Mouse (Mus musculus) cerebellum, adult 2 months (tissue): ENCODE results near the gene Ints7. TPM values are rescaled to one million over a fixed set of nuclear protein-coding genes. Genes with fewer than 3 reads are reported as not detected.
A peak's percentile ranks its signal among the peaks of the same experiment; 100 is the strongest.

ENCODE experiments used
- DNase-seq, 2 experiments: peaks; one replicate each; pipeline ENCODE4 v3.0.0; 2021
- H3K27ac ChIP-seq: fragments of 200-500 bp; 2 replicates; pipeline ENCODE4 v1.5.1; 2012; ENCODE audit warnings: low read length, control low read depth, inconsistent platforms; ENCODE audit not compliant: insufficient read depth
- H3K27me3 ChIP-seq: fragments of 200-500 bp; 2 replicates; pipeline ENCODE4 v1.6.1; 2012; ENCODE audit warnings: inconsistent platforms, mild to moderate bottlenecking, low read length, moderate library complexity; ENCODE audit not compliant: control insufficient read depth, insufficient read depth
- H3K4me1 ChIP-seq: fragments of 200-500 bp; 2 replicates; pipeline ENCODE4 v1.6.1; 2011; ENCODE audit warnings: low read length; ENCODE audit not compliant: control insufficient read depth, insufficient read depth
- H3K4me3 ChIP-seq: fragments of 200-500 bp; replicated peaks from 2 replicates; pipeline ENCODE3; 2011; ENCODE audit warnings: mild to moderate bottlenecking, low read depth, low read length, control low read depth; ENCODE audit not compliant: insufficient read depth
- CTCF ChIP-seq: fragments of 200-500 bp; IDR thresholded peaks from 2 replicates; pipeline ENCODE4 v1.5.1; 2011; ENCODE audit warnings: low read depth, mild to moderate bottlenecking, control low read depth, low read length, moderate library complexity, borderline replicate concordance; ENCODE audit not compliant: insufficient read depth
- POLR2A ChIP-seq: fragments of 200-500 bp; IDR thresholded peaks from 2 replicates; pipeline ENCODE4 v1.6.1; 2011; ENCODE audit warnings: low read length, control low read depth, borderline replicate concordance; ENCODE audit not compliant: insufficient read depth
- WGBS: fragments of 180-500 bp; shearing (Covaris S2); methylation state at CpG from one replicate; pipeline ENCODE4 v1.1.7; 2018; 5-methylcytosine and 5-hydroxymethylcytosine counted together
- polyA plus RNA-seq: library from polyadenylated mRNA; depleted of rRNA; stranded (reverse); fragments of >200 nt; gene quantifications from 2 replicates; pipeline ENCODE4 v1.2.3, GENCODE M21; 2012

The Ints7 gene
- polyA plus RNA-seq, 1 experiment: 34.5 TPM

DNA sequence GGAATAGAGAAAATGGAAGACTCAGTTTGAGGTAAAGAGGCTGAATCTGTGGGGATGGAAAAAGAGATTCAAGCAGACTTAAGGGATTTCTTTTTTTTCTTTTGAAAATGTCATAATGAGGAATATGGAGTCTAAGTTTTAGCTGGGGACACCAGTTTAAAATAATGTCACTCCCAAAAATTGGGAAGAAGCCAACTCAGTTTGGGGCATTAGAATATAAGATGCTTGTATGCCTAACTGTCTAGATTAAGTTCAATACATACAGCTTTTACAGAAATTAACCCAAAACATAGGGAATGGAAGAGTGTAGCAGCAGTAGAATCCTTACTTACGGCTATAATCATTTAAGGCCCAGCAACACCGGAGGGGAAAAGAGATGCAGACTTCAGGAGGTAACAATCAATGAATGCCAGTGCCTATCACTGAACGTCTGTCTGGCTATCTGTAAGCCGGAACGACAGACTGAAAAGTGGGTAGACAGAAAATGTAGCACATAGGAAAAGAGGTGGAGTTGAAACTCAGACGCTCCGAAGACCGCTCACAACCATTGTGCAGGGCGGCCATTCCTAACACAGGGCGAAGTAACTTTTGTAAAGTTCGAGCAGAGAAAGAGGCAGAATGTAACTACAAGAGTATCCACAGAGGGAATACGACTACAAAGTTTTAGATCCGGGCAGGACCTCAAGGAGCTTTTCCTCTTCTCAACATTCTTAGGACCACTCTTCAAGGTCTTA lies 1.4 kb upstream of the Ints7 start:
- no peak for DNase-seq
- Histone ChIP-seq H3K27me3 (no peaks in the 10 kb centered on the region), H3K4me1 (peaks cover 11% of the 10 kb centered on the region; the same call in 1 of the 2 replicates), H3K4me3 (no peak overlapping the region), H3K27ac (no peak overlapping the region)
- no peak for TF ChIP-seq POLR2A
- no peak for TF ChIP-seq CTCF
- 4% methylated on average over 13 of the region's 13 CpGs for WGBS

DNA sequence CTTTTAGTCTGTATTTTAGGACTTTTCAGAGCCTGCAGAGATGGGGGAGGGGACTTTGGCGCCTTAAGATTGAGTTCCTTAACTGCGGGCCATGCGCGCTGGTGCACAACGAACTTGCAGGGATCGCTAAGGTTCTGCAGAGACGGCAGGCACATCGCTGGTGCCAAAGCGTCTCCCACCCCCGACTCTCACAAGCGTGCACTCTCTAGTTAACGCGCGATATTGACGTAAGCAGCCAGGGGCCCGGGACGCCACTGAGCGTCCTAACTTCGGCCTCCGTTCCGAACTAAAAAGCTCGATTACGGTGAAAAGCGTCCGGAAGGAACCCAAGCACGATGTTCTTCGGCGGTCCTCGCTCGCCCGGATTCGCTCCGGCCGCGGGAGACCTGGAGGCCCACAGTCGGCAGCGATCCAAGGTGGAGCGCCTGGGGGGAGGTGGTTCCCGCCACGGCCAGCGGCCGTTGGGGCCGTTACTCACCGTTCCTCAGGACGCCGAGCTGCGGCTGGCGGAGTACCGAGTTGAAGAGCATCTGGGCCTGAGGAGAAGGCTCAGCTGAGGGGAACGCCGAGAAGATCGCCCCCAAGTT lies 472 bp upstream of the Ints7 start:
- under 1% methylated on average over 52 of the region's 52 CpGs for WGBS
- Histone ChIP-seq H3K4me3 (peak overlapping the region; percentile 62), H3K27me3 (no peaks in the 10 kb centered on the region), H3K4me1 (peaks cover 11% of the 10 kb centered on the region), H3K27ac (no peak overlapping the region)
- no peak for DNase-seq
- TF ChIP-seq POLR2A: no peak
- no peak for TF ChIP-seq CTCF

DNA sequence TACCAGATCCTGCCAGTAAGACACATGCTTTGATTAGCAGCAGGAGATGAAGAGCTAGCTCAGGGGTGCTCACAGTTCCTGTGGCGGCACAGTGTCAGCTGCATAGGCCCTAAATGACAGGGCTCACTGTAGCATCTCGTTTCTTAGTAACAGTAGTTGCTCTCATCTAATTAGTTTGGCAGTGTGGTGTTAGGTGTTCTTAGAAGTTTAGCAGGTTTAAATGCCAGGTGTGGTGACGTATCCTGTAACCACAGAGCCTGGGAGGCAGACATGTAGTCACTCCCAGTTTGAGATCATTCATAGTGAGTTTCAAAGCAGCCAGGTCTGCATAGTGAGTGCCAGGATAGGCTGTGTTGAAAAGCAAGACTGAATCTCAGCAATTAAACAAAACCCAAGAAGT lies 4.1 kb downstream of the Ints7 start:
- 82% methylated on average over 3 of the region's 3 CpGs for WGBS
- DNase-seq: no peak
- Histone ChIP-seq H3K27me3 (no peaks in the 10 kb centered on the region), H3K27ac (no peak overlapping the region), H3K4me1 (peaks cover 10% of the 10 kb centered on the region), H3K4me3 (no peak overlapping the region)
- TF ChIP-seq POLR2A (no peak), CTCF (no peak)

DNA sequence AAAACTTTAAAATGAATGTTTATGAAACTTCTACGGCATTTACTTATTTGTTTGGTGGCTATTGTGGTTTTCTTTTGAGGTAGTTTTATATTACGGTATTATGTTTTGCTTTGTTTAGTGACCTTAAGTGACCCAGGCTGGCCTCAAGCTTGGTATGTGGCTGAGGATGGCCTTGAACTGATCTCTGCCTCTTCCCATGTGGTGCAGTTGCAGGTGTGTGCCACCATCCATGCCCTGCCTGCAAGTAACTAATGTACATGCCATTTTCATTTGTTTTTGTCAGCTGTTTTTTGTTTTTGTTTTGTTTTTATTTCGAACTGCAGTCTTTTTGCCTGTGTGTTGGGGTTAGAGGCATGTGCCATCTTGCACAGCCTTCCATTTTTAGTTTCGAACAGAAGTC lies 6.2 kb downstream of the Ints7 start:
- WGBS: 94% methylated on average over 4 of the region's 4 CpGs
- no peak for TF ChIP-seq POLR2A
- no peak for TF ChIP-seq CTCF

DNA sequence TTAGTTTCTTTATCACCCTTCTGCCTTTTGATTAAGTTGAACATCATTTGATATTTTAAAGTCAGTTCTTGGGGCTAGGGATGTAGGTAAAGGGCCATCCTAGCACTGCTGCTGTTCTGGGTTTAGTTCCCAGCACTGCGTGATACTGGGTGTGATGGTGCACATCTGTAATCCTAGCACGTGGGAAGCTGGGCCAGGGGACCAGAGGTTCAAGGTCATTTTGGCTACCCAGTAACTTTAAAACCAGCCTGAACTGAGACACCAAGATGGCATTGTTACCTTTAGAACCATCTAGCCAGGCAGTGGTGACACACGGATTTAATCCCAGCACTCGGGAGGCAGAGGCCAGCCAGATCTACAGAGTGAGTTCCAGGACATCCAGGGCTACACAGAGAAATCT lies 8.4 kb downstream of the Ints7 start:
- no peaks in the 10 kb centered on the region; the same call in 1 of the 2 replicates for H3K4me1 ChIP-seq
- 97% methylated on average over 4 of the region's 4 CpGs for whole genome bisulfite sequencing
- no peaks in the 10 kb centered on the region for H3K27me3 ChIP-seq
- no peak overlapping the region for H3K4me3 ChIP-seq
- DNase-seq: no peak
- H3K27ac ChIP-seq: no peak overlapping the region
- no peak for TF ChIP-seq CTCF
- TF ChIP-seq POLR2A: no peak

More for the DNA sequence above, 6.2 kb downstream of the Ints7 start:
- DNase-seq: no peak
- Histone ChIP-seq H3K4me3 (no peak overlapping the region), H3K27me3 (no peaks in the 10 kb centered on the region), H3K27ac (no peak overlapping the region), H3K4me1 (peaks cover 7% of the 10 kb centered on the region)

DNA sequence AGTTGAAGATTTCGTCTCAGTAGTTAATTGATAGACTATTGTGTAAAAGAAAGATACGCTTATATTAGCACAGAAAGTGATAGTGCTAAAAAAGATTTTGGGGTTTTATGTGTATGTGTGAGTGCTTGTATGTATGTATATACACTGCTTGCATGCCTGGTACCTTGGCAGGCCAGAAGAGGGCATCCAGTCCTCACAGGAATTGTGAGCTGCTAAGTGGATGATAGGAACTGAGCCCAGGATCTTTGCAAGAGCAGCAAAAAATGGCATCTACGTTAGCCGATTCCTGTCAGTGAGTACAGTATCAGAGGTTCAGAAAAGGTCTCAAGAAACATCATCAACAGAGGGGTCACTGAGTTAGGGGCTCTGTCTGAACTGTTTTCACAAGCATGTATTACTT lies 9.0 kb downstream of the Ints7 start:
- no peaks in the 10 kb centered on the region for H3K4me1 ChIP-seq
- H3K4me3 ChIP-seq: no peak overlapping the region
- WGBS: 93% methylated on average over 4 of the region's 4 CpGs
- no peak for TF ChIP-seq CTCF
- no peak for TF ChIP-seq POLR2A
- no peak for DNase-seq
- no peak overlapping the region for H3K27ac ChIP-seq
- H3K27me3 ChIP-seq: no peaks in the 10 kb centered on the region

DNA sequence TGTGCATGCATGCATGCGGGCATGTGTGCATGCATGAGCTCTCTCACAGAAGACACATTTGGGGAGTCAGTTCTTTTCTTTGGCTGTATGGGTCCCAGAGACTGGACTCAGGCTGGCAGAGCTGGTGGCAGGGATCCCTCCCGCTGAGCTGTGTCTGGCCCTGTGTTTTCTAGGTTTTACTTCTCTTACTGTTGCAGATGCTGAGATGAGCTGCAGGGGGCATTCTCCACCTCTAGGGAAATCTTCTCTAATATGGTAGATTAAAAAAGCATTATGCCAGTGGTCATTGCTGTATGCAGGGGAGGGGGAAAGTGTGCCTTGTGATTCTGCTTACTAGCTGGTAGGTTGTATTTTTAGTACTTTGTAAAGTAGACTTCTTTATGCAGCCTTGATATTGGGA lies 10.3 kb downstream of the Ints7 start:
- WGBS: 86% methylated on average over 2 of the region's 2 CpGs
- TF ChIP-seq CTCF (no peak), POLR2A (no peak)
- no peak for DNase-seq
- Histone ChIP-seq H3K27ac (no peak overlapping the region), H3K27me3 (no peaks in the 10 kb centered on the region), H3K4me3 (no peak overlapping the region), H3K4me1 (no peaks in the 10 kb centered on the region)

DNA sequence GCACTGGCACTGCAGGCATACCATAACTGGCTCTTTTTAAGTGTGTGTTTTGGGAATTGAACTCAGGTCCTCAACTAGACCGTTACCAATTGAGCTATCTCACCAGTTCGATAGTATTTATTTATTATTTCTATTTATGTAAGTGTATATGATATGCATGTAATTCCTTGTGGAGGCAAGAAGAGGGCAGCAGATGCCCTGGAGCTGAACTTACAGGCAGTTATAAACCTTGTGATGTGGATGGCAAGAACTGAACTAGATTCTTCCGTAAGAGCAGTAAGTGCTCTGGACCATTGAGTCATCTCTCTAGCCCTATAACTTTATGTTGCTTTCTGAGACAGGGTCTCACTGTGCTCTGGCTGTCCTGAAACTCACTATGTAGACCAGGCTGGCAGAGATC lies 11.6 kb downstream of the Ints7 start:
- no peak for DNase-seq

DNA sequence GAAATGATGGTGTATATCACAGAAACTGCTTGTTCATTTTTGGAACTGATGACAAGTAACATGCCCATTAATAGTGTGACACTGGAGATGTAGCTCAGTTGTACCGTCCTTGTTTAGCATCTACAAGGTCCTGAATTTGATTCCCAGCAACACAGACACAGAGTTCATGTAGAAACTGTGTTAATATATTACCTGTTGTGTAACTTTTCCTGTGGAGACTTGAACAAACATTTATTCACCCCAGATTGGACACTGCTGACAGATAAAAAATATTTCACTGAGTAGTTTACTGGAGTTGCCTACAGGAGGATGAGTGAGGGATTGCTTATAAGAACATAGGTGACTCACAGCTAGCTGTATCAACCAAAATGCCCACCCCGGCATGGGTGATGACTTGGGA lies 13.3 kb downstream of the Ints7 start:
- H3K27me3 ChIP-seq: no peaks in the 10 kb centered on the region
- no peak overlapping the region for H3K4me3 ChIP-seq
- WGBS: 97% methylated on average over 2 of the region's 2 CpGs
- DNase-seq: no peak
- no peaks in the 10 kb centered on the region for H3K4me1 ChIP-seq
- TF ChIP-seq POLR2A: no peak
- no peak for TF ChIP-seq CTCF
- no peak overlapping the region for H3K27ac ChIP-seq

More for the DNA sequence above, 11.6 kb downstream of the Ints7 start:
- Histone ChIP-seq H3K27ac (no peak overlapping the region), H3K4me1 (no peaks in the 10 kb centered on the region), H3K27me3 (no peaks in the 10 kb centered on the region), H3K4me3 (no peak overlapping the region)
- 94% methylated on average over 3 of the region's 3 CpGs for WGBS
- TF ChIP-seq CTCF: no peak
- no peak for TF ChIP-seq POLR2A
